Mouse (Mus musculus): ENCODE measurements at regions not wholly inside any gene's neighbourhood (a gene's known extent, or its start where the extent isn't known, plus 50 kb on each side); places are given as distances from the start of the nearest gene placed in this dataset.

DNA sequence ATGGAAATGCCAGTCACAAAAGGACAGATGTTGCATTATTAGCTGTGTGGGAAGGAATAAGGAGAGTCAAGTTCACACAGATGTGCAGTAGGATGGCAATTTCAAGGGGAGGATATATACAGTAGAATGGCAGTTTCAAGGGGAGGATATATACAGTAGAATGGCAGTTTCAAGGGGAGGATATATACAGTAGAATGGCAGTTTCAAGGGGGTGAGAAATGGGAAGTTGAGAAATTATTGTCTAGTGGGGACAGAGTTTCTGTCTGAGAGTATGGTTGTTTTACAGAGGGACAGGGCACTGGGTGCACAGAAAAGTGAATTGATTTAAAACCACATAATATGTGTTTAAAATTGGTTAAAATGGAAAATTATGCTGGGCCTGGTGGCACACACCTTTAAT lies 54.8 kb upstream of the Scel start:
- no peak for DNase-seq (ENCODE audit: low read depth, low spot score)

DNA sequence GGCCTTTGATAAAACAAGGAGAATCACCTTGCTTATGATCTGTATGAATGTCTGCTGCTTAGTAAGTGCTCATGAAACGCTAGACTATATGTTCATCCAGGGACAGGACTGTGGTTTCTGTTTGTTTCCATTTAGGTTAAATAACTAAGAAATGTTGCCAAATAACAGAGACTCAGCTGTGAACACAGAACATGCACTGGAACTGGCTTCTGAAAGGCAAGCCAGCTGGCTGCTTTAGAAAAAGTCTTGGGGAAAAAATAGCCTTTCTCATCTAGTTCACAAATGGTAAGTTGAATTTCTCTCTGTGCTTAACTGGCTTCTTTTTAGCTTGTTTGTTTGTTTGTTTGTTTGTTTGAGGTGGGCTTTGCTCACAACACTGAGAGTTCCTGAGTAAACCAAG lies 57.0 kb upstream of the Scel start:
- no peak for DNase-seq (ENCODE audit: low read depth, low spot score)

DNA sequence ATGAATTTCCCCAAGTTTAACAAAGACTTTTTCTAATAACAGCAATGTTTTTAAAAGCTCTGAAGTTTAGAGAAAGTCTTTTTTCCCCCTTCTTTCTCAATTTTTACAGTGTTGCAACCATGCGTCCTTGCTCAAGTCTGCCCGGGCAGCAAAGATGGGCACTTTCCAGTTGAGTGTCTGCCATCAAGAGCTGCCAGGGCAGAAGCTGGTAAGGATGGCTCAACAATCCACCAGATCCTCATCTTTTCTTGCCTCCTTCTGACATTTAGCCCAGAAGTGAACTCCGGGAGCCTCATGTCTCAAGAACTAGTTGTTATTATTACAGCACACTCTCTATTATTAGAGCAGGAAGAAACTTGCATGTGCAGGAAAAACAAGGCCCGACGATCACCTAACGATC lies 62.4 kb upstream of the Scel start:
- no peak for DNase-seq (ENCODE audit: low read depth, low spot score)

DNA sequence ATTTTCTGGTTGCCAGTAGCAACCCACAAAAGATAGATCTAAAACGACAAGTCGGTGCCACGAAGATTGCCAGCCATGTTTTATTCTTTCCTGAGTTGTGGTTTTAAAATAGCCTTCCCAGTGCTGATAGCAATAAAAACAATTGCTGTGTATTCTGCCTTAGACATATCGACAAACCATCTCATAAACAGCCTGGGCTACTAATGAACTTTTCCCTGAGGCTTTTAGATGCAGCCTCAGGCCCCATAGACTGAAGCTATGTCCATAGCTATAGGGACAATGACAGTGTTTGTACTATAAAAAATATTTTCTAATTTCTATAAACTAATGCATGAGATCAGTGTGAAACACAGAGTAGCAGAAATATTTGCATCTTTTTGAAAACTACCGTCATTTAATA lies 63.7 kb upstream of the Scel start:
- DNase-seq (ENCODE audit: low read depth, low spot score): no peak

DNA sequence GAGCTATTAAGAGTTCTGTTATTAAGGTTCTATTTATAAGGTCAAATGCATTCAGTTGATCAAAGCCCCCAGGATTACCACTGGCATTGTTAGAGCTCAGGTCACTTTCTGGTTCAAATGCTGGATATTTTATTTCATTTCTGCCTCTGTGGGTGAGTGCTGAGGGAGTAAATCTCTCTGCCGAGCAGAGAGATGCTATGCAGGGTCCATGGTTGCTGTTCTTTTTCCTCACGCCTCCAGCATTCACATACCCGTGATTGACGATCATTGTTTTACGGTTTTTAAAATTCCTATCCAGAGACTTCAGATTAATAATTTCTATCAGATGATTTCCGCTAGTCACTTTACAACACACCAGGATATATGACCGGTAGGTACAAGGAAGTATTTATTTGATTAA lies 64.1 kb upstream of the Scel start:
- DNase-seq (ENCODE audit: low read depth, low spot score): no peak

DNA sequence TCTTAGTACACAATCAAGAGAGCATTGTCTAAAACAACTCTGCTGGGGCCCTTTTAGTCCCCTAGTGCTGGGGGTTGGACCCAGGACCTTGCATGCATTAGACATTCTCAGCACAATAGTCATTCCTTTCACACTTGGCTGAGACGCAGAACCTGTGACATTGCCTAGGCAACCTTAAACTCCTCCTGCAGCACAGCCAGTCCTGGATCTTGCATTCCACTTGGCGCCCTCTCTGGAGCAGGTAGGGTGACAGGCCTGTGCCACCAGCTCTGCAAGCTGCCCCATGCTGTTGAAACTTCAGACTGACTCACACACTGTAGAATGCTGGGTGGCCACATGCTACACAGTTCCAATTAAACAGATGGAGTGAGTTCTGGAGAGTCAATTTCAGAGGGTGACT lies 66.5 kb upstream of the Scel start:
- no peak for DNase-seq (ENCODE audit: low read depth, low spot score)

DNA sequence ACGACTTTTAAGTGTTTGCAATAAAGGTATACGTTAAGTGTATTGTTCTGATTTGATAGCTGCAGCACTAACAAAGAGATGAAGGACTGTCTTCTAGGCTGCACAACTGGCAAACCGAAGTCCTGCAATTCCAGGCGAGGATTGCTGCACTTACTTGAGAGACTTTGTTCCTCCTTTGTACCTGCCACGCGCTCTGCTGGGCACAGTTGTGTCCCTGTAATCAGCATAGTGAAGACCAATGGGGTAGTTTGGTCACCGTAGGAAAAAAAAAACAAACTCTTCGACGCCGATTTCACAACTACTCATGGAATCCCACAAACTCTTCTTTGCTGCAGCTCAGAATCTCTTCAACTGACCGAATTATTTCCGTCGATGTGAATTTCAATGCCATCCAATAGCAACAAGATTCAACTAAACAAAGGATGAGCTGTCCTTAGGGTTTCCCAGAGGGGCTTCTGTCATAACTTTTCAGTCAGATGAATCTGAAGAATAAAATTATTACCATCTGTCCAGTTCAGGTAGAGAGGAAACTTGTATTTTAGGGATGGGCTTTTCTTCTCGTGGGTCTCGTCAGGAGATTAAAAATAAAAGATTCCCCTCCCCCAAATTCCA lies 71.6 kb upstream of the Scel start:
- no peak for DNase-seq (ENCODE audit: low read depth, low spot score)

DNA sequence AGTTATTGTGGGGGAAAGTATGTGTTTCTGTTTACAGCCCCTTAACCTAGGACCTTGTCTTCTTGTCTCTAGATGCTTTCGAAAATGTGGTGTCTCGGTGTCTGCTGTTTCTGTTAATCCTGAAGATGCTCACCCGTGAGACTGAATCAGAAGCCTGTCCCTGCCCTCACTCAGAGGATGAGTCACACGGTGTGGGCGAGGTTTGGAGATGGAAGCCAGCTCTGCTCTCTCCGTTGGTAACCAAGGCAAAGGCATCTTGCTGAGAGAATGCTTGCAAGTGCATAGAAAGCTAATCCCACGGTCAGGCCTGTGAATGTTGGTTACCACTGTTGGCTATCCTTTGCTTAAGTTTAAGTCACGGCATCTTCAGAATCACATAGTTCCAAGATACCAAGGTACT lies 72.9 kb upstream of the Scel start:
- DNase-seq (ENCODE audit: low read depth, low spot score): peak; percentile 93

DNA sequence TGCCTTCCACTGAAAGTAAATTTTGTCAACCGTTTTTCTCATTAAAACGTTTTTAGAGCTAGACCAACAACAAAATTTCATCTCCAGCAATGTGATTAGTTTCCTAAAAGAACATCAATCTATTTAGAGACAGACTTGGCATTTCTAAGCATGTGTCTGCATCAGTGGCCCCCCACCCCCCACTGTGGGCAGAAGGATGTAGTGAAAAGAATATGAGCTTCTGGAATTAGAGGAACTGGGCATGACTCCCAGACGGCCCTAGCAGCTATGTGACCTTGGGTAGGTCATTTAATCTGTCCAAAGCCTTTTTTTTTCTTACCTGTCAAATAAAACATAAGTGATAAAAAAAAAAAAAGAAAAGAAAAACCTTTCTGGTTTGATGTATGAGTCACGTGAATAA lies 78.9 kb upstream of the Scel start:
- no peak for DNase-seq (ENCODE audit: low read depth, low spot score)

DNA sequence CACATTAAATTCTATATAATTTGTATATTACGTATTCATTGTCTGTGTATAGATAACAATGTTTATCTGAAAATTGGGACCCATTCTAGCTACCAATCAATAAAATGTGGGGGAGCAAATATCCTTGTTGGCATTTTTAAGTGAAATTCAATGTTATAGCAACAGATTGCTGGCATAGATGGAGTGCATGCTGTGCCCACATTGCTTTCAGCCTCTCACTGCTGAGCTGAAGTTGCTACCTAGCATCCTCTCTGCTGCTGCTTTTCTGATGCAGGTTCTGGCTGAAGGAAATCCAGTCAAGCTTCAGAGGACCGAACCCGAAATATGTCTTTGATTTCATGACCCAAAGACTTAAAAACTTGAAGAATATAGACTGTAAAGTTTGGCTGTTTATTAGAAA lies 80.0 kb upstream of the Scel start:
- no peak for DNase-seq (ENCODE audit: low read depth, low spot score)

DNA sequence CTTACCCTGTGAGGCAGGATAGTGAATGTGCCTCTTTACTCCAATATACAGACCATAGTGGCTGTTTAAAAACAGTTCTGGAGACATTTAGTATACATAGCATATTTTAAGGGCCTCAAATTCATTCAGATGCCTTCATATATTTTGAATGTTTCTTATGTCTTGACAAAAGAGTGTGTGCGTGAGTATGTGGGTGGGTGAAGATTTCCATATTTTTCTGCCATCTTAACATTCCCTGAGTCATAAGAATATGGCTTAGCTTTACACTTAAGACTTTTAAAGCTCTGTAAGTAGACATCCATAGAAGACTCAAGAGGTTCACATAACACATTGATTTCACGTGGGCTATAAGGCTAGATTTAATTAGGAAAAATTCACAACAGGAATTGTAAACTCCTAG lies 81.3 kb upstream of the Mycbp2 start:
- DNase-seq (ENCODE audit: low read depth, low spot score): peak; percentile 55

DNA sequence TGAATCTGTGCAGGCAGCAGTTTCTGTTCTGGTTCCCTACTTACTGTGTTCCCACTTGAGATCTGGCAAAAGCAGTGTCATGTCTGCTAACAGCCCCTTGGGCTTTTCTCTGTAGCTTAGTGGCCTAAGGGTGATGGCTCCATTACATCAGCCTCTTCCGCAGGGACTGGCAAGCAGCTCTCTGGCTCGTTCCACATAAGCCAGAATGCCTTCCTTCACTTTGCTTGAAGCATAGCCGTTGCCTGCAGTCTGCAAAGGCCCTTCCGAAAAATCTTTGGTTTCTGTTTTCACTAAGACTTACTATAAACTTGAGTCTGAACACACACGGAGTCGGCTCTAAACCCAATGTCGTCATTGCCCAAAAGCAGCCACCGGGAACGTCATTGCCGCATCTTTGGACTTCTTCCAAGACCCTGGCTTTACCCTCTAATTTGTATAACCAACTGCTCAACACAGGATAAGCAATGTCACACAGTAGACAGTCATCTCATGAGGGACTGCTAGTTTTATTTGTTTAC lies 74.8 kb upstream of the Mycbp2 start:
- no peak for DNase-seq (ENCODE audit: low read depth, low spot score)

DNA sequence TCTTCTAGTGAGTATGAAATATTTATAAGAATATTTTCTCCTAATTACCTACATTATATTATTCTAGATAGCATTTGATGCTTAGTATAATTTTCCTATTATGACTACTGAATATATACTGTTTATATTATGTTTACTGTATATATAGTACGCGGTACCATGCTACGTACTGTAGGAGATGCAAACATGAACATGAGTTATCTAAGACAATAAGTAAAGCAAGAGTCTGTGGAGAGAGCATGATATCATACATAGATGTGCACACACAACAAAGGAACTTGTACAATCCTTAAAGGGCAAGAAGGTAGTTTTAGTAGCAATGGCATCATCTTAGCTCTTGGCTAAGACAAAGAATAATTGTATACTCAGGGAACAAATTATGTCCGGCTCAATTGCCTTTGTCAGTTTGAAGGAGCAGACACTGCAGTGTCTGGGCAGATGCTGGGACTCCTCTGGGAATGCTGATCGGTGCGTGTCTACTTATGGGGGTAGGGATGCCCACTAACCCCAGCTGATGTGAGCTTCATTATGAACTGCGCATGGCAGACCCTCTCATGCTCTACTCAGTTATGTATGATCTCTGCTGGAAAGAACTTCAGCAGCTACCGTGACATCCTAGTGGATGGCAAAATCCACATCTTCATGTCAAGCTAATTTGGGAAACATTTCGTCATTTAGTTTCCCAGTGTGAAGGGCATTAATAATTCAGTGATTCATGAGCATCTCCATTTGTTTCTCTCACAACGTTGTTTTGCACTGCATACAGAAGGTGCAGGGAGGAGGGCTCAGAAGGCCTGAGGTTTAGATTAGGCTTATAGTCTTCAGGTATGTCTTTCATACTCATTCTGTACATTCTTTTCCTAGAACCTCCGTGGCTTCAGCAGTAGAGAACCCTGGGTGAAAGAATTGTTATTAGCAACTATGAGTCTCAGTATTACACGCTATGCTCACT lies 70.8 kb upstream of the Mycbp2 start:
- no peak for DNase-seq (ENCODE audit: low read depth, low spot score)

DNA sequence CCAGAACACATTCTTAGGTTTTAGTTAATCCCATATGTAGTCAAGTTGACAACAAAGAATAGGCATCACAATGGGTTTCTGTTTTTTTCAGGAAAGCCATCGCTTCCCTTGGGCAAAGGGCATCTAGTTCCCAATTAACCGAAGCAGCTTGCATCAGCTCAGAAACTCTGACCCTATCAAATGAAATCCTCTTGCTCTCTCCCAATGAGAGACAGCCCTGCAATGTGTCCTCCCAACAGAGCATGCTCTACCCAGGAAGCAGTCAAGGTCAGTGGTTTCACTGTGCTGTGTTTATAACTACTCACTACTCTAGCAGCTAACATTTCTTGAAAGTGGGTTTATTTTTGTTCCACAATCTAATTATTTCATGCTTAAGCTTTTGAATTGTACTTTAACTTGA lies 58.0 kb upstream of the Mycbp2 start:
- no peak for DNase-seq (ENCODE audit: low read depth, low spot score)

DNA sequence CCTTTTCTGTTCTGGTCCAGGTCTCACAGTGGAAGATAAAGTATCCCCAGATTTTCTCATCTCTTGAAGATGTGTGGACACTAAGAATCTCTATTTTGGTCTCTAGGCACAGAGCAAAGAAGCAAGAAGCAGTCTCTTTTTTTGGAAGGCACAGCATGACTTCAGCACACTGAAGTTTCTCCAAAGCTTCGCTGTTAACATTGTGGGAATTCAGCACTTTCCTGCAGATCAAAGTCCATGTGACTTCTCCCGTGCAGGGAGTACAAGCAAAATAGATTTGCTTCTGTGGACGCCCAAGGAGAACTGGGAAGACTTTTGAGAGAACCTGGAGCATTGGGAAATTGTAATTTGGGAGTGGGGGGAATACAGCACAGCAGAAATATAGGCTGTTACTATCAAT lies 56.4 kb upstream of the Mycbp2 start:
- DNase-seq (ENCODE audit: low read depth, low spot score): peak; percentile 43

DNA sequence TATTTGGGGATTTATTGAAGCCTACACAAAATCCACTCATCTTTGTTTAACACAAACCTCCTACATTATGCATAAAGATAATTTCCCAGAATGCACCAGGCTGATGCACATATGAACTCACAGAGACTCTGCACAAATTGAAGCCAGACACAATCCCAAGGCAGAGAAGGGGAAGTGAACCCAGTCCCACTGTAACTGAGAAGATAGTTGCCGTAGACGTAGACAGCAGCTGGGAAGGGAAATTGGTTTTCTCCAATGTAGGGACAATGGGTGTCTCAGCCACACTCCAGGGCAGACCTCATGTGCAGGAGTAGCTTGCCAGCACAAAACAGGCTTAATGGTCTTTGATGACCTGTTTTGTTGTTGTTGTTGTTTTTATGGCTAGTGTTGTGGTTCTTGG lies 55.4 kb upstream of the Mycbp2 start:
- no peak for DNase-seq (ENCODE audit: low read depth, low spot score)

DNA sequence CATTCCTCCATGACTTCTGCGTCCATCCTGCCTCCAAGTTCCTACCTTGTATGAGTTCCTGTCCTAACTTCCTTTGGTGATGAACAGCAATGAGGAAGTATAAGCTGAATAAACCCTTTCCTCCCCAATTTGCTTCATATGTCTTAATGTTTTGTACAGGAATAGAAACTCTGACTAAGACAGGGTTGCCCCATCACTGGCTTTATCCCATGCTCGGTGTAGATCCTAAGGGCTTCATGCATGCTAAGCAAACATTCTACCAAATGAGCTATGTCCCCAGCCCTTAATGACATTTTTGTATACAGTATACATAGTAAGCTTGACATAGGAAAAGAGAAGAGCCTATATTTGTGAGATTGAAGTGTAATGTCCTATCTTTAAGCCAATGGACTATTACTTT lies 54.7 kb upstream of the Mycbp2 start:
- no peak for DNase-seq (ENCODE audit: low read depth, low spot score)

DNA sequence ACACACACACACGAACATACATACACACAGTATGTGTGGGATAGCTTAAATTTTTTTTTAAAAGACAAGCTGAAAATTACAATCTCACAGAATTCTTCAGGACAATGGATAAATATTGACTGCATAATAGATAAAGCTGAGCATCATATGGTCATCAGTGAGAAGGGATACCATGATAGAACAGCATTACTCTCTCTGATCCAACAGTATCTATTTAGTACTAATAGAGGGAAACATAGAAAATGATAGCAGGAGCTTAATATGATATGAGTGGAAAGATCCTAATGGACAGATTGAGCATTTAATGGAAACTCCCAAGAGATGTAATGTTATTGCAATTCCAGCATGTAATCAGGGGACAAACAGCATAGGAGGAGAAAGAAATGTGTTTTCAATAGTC lies 51.8 kb upstream of the Mycbp2 start:
- DNase-seq (ENCODE audit: low read depth, low spot score): no peak

Data from telencephalon, adult 2 months (tissue).